Mouse (Mus musculus) C2C12 (cell line): Measurements from ENCODE around the gene Macrod1. TPM values are rescaled to one million over a fixed set of nuclear protein-coding genes. Genes with fewer than 3 reads are reported as not detected.

Experiments
- H3K27me3 ChIP-seq: one replicate; pipeline ENCODE4 v1.6.1; 2011; ENCODE audit not compliant: control insufficient read depth, insufficient read depth, insufficient read length
- H3K36me3 ChIP-seq: one replicate; pipeline ENCODE4 v1.6.1; 2011; ENCODE audit not compliant: control insufficient read depth, insufficient read depth
- H3K4me3 ChIP-seq: one replicate; pipeline ENCODE4 v1.5.1; 2011; ENCODE audit warnings: mild to moderate bottlenecking, control low read depth; ENCODE audit not compliant: poor library complexity, insufficient read depth, severe bottlenecking
- H3K79me2 ChIP-seq: one replicate; pipeline ENCODE4 v1.6.1; 2011; ENCODE audit not compliant: control insufficient read depth, insufficient read depth
- H3K79me3 ChIP-seq: one replicate; pipeline ENCODE4 v1.6.1; 2011; ENCODE audit warnings: low read depth, control low read depth
- H3ac ChIP-seq: one replicate; pipeline ENCODE3; 2011; ENCODE audit warnings: low read depth; ENCODE audit not compliant: control insufficient read depth, insufficient read length
- CEBPB ChIP-seq: IDR thresholded peaks from one replicate; pipeline ENCODE4 v1.6.1; 2011; ENCODE audit warnings: low read depth, mild to moderate bottlenecking, control low read depth, moderate library complexity
- CTCF ChIP-seq: IDR thresholded peaks from one replicate; pipeline ENCODE4 v1.5.1; 2011; ENCODE audit not compliant: control insufficient read depth, insufficient read depth, insufficient read length
- FOSL1 ChIP-seq: IDR thresholded peaks from one replicate; pipeline ENCODE4 v1.8.0; 2011; ENCODE audit warnings: mild to moderate bottlenecking, low read length; ENCODE audit not compliant: poor library complexity, insufficient read depth, severe bottlenecking
- MAX ChIP-seq: IDR thresholded peaks from one replicate; pipeline ENCODE4 v1.6.1; 2011; ENCODE audit warnings: mild to moderate bottlenecking, control low read depth
- MYOD1 ChIP-seq: IDR thresholded peaks from one replicate; pipeline ENCODE4 v1.6.1; 2011; ENCODE audit warnings: low read depth; ENCODE audit not compliant: control insufficient read depth, insufficient read length
- MYOG ChIP-seq: IDR thresholded peaks from one replicate; pipeline ENCODE4 v1.6.1; 2011; ENCODE audit not compliant: control insufficient read depth, insufficient read length; ENCODE audit errors: extremely low read depth
- USF1 ChIP-seq: IDR thresholded peaks from one replicate; pipeline ENCODE4 v1.6.1; 2011; ENCODE audit warnings: low read depth, mild to moderate bottlenecking, control low read depth, moderate library complexity
- polyA plus RNA-seq: library from polyadenylated mRNA; unstranded; fragments of >200 nt; fragmentation: generic; extraction: Trizol; gene quantifications from one replicate; pipeline ENCODE4 v1.2.1, GENCODE M21; 2012; ENCODE audit warnings: missing spikeins

Macrod1 gene
- polyA plus RNA-seq, 1 experiment = 8.3 TPM

- H3K79me2 ChIP-seq = no peaks in the 10 kb centered on the region
- H3K27me3 ChIP-seq = no peaks in the 10 kb centered on the region
- TF ChIP-seq MYOD1 (no peak), CEBPB (no peak), CTCF (no peak), FOSL1 (no peak), MAX (no peak), MYOG (no peak), USF1 (no peak)
- no peak overlapping the region for H3K4me3 ChIP-seq
- H3ac ChIP-seq = no peak overlapping the region
- H3K36me3 ChIP-seq = no peaks in the 10 kb centered on the region
- no peaks in the 10 kb centered on the region for H3K79me3 ChIP-seq
These were observed 119.6 kb downstream of the Macrod1 start for GRCm38 (mm10) chr19:7176041-7176696.

- Histone ChIP-seq H3K36me3 (no peaks in the 10 kb centered on the region), H3K79me3 (no peaks in the 10 kb centered on the region), H3K4me3 (no peak overlapping the region), H3K27me3 (no peaks in the 10 kb centered on the region), H3K79me2 (no peaks in the 10 kb centered on the region), H3ac (no peak overlapping the region)
- TF ChIP-seq MYOD1 = no peak
- TF ChIP-seq USF1 = no peak
- no peak for TF ChIP-seq CTCF
- no peak for TF ChIP-seq MAX
- TF ChIP-seq CEBPB = no peak
- TF ChIP-seq MYOG = no peak
- TF ChIP-seq FOSL1 = no peak
These were observed 121.3 kb downstream of the Macrod1 start for GRCm38 (mm10) chr19:7177804-7178511.

- H3ac ChIP-seq = no peak overlapping the region
- H3K36me3 ChIP-seq = no peaks in the 10 kb centered on the region
- H3K79me3 ChIP-seq = no peaks in the 10 kb centered on the region
- no peak for TF ChIP-seq MYOG
- TF ChIP-seq MAX = no peak
- no peak for TF ChIP-seq MYOD1
- no peak for TF ChIP-seq FOSL1
- no peaks in the 10 kb centered on the region for H3K27me3 ChIP-seq
- no peak overlapping the region for H3K4me3 ChIP-seq
- H3K79me2 ChIP-seq = no peaks in the 10 kb centered on the region
These were observed 122.3 kb downstream of the Macrod1 start for GRCm38 (mm10) chr19:7178841-7179452.

GRCm38 (mm10) chr19:7180756-7181405 is 124.3 kb downstream of the Macrod1 start:
- no peaks in the 10 kb centered on the region for H3K36me3 ChIP-seq
- H3K79me3 ChIP-seq = no peaks in the 10 kb centered on the region
- no peaks in the 10 kb centered on the region for H3K27me3 ChIP-seq
- no peak overlapping the region for H3ac ChIP-seq
- no peaks in the 10 kb centered on the region for H3K79me2 ChIP-seq
- no peak overlapping the region for H3K4me3 ChIP-seq
- TF ChIP-seq FOSL1 (no peak), CTCF (no peak), USF1 (no peak), CEBPB (no peak)

DNA sequence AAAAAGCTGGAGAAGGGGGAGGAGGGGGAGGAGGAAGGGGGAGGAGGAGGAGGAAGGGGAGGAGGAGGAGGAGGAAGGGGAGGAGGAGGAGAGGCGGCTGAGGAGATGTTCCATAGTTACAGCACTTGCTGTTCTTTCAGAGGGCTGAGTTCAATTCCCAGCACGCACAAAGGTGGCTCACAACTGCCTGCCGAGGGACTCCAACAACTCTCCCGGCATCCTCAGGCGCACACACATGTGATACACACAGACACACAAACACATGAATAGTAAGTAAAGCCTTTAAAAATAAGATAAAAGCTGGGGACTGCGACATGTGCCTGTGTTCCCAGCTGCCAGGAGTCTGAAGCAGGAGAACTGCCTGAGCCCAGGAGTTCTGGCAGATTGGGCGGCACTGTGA is 124.9 kb downstream of the Macrod1 start:
- H3K79me3 ChIP-seq = no peaks in the 10 kb centered on the region
- no peaks in the 10 kb centered on the region for H3K36me3 ChIP-seq
- H3K79me2 ChIP-seq = no peaks in the 10 kb centered on the region
- TF ChIP-seq CEBPB = no peak
- TF ChIP-seq MYOG = no peak
- no peak for TF ChIP-seq CTCF
- TF ChIP-seq FOSL1 = no peak
- no peak for TF ChIP-seq MYOD1
- no peak for TF ChIP-seq MAX
- no peak for TF ChIP-seq USF1
- no peak overlapping the region for H3ac ChIP-seq
- H3K4me3 ChIP-seq = no peak overlapping the region
- no peaks in the 10 kb centered on the region for H3K27me3 ChIP-seq
